Mouse (Mus musculus): Measurements from ENCODE around the gene Ube2l6.
A peak's percentile ranks its signal among the peaks of the same experiment; 100 is the strongest.

Ube2l6 gene

DNA sequence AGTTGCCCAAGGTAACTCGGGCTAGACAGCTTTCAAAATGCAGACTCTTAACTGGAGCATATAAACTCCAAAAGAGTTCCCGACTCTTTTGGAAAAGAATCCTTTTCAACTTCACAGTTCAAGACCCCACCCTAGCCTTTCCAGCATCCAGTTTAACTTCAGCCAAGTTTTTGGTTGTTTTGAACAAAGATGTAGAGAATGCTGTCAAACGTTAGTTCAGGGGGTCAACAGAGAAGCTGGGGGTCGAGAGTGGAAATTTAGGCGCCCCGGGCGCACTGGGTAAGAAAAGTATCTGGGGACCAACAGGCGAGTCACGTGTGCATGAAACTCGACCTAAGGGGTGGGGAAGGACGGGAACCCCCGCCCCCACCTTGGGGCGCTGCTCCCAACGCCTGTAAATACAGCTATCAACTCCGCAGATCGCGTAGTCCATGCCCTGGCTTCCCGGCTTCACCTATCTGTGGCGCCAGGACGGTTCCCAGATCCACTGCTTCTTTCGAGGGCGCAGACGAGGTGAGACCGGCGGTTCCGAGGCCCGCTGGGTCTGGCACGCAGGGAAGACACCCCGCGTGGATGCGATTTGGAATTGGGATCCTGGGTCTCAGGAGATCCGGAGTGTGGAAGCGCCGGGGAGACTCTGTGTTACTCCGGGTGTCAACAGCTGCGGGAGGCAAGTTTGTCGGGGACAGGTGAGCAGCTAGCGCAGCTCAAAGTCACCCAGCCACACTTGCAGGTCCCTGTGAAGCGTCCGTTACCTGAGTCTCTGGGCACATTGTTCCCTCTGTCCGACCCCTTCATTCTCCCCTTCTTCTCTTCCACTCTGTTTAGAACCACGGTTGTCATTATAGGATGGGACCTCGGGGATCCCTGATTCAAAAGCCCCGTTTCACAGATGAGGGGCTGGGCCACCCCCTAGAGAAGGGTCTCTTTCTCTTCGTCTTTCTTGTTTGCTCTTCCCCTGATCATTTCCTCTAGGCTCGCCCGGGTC is 40.7 kb downstream of the Ube2l6 start:
- DNase-seq: peak; percentile 66

DNA sequence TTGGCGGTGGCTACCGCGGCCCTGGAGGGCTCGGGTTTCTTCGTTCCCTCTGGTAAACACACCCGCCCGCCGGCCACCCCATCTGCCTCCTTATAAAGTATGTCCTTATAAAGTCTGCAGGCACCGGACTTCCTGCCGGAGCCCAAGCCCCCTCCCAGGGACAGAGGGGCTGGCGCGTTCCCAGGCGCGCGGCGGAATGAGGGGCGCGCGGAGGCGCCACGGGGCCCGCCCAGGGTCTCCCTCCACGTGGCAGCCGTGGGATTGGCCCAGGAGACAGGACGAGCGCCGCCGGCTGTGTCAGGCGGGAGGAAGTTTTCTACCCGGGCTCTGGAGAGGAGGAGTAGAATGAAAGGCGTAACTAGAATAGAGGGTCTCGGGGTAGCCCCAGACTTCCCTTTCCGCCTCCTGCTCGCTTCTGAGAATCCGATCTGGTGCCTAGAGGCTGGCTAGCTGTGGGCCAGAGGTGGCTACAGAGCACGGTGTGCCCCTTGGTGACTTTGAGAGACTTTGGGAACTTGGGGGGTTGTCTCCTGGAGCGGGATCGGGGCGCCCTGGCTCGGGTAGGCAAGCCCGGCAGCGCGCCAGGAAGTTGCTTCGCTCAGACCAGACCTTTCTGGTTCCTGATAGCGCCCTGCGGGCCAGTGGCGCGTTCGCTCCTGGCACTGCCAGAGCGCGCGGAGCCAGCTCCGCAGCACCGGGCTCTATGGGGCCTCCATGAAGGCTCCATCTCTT is 41.6 kb downstream of the Ube2l6 start:
- peak; percentile 71 for DNase-seq

- DNase-seq: no peak
These were observed 42.3 kb downstream of the Ube2l6 start for GRCm38 (mm10) chr2:84840748-84841563.

DNA sequence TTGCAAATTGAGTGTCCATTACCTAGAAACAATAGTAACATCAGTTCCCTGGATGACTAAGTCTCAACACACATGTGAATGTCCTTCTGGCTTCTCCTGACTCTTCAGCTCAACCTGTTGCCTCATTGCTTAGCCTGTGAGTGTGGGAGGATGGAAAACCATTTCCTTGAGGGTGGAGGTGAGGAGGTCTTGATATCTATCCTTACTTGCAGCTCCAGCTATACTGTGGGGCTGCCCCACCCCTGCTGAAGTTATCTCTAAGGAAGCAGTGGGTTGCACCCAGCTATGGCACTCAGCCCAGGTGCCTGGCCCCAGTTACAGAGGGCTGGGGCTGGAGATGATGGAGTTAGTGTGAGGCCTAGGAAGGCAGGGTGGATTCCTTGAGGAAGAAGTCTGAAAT is 43.3 kb downstream of the Ube2l6 start:
- peak; percentile 59 for DNase-seq

GRCm38 (mm10) chr2:84843654-84844053 is 45.0 kb downstream of the Ube2l6 start:
- peak; percentile 66 for DNase-seq

DNA sequence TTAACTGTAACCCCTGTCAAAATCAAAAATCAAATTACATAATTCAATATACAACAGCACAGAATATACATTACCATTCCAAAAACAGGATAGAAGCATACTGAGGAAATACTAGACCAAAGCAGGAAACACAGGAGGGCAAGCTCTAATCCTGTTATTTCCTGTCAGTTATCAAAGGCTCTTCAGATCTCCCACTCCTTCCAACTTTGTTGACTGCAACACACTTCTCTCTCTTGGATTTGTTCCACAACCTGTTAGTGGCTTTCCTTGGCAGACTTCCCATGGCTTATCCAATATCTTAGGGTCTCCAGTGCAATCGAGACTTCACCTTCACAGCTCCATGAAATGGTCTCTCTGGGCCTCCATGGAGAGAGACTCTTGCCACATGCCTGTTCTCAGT is 46.6 kb downstream of the Ube2l6 start:
- DNase-seq: no peak

DNA sequence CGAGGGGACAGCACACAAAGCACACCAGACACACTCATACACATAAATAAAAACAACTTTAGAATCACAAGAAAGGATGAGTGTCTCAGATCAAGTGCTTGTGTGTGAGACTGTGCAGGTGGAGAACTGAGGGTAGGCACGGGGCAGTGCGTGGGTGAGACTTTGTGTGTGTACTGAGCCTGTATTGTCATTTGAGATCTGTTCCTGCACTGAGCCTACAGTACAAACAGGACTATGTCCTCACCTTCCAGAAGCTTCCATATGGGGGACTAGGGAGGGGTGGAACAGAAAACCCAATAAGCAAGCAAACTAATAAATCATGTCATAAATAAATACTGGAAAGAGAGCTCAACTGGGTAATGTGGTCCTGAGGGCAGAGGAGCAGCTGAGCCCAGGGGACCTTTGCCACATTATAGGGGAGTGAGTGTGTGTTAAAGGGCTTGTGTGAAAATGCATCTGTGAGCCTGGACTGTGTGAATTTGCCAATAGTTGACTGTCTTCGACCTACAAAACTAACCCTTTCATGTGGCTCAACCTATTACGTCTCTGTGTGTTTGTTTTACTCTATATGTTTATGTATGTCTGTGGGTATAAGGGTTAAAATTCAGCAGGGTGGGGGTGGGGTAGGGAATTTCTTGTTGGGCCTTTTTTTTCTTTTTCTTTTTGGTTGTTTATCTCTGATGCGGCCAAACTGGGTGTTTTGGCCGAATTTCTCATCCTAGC is 51.9 kb downstream of the Ube2l6 start:
- DNase-seq: no peak

- DNase-seq: no peak
These were observed 52.8 kb downstream of the Ube2l6 start for GRCm38 (mm10) chr2:84851130-84852040.

- DNase-seq: peak; percentile 71
These were observed 57.1 kb downstream of the Ube2l6 start for GRCm38 (mm10) chr2:84855732-84856131.

- no peak for DNase-seq
These were observed 59.9 kb downstream of the Ube2l6 start for GRCm38 (mm10) chr2:84858551-84858950.

Measured in thymus, postnatal 14 days (tissue).